Mouse (Mus musculus) E14TG2a.4 (cell line): ENCODE data around the gene Catsperz.

Experiments used
- H3K27me3 ChIP-seq: 2 replicates; pipeline ENCODE4 v1.6.1; 2014; ENCODE audit warnings: low read length, control low read depth; ENCODE audit not compliant: insufficient read depth
- H3K36me3 ChIP-seq: 2 replicates; pipeline ENCODE4 v1.6.1; 2014; ENCODE audit warnings: low read length, control low read depth; ENCODE audit not compliant: insufficient read depth
- H3K4me1 ChIP-seq: replicated peaks from 2 replicates; pipeline ENCODE4 v1.6.1; 2014; ENCODE audit warnings: low read depth, low read length, control low read depth
- H3K4me3 ChIP-seq: replicated peaks from 2 replicates; pipeline ENCODE4 v1.5.1; 2014; ENCODE audit warnings: mild to moderate bottlenecking, low read length
- H3K9me3 ChIP-seq: 2 replicates; pipeline ENCODE4 v1.6.1; 2014; ENCODE audit warnings: low read length, control low read depth
- CTCF ChIP-seq: conservative IDR thresholded peaks from 2 replicates; pipeline ENCODE4 v1.5.1; 2014; ENCODE audit warnings: low read length
- NANOG ChIP-seq: IDR thresholded peaks from 2 replicates; pipeline ENCODE4 v1.6.1; 2014; ENCODE audit warnings: borderline replicate concordance, low read length, mixed read lengths
- POU5F1 ChIP-seq: IDR thresholded peaks from 2 replicates; pipeline ENCODE4 v1.6.1; 2014; ENCODE audit warnings: low read length, borderline replicate concordance

Gene Catsperz

DNA sequence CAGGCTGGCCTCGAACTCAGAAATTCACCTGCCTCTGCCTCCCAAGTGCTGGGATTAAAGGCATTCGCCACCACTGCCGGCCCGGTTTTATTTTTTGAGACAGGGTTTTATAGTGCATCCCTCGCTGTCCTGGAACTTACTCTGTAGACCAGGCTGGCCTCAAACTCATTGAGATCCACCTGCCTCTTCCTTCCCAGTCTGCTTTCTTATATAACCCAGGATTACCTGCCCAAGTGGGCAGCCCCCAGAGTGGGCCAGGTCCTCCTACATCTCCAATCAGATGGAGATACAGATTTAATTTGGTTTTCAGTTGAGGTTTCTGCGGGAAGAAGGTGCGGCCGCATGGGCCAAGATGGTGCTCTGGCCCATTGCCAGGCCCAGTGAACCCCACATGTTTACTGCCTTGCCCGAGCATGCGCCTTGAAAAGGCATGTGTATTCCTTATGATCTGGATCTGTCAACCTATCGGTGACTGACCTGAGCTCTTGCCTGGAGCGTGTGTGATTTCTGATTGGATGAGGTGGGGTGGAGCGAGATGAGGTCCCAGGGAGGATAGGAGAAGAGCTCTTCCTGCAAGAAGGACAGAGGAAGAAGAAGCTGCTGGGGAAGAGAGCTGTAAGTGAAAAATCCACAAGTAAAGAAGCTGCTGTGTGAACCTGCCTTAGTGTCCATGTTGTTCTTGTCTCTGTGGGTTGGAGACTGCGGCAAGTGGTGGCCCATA, 31.3 kb downstream of the Catsperz start:
- H3K36me3 ChIP-seq, result no peaks in the 10 kb centered on the region
- H3K9me3 ChIP-seq, result peaks cover 41% of the 10 kb centered on the region
- TF ChIP-seq POU5F1, result no peak
- TF ChIP-seq NANOG, result no peak
- TF ChIP-seq CTCF, result no peak
- no peaks in the 10 kb centered on the region for H3K27me3 ChIP-seq
- peaks cover 8% of the 10 kb centered on the region for H3K4me1 ChIP-seq
- no peak overlapping the region for H3K4me3 ChIP-seq

DNA sequence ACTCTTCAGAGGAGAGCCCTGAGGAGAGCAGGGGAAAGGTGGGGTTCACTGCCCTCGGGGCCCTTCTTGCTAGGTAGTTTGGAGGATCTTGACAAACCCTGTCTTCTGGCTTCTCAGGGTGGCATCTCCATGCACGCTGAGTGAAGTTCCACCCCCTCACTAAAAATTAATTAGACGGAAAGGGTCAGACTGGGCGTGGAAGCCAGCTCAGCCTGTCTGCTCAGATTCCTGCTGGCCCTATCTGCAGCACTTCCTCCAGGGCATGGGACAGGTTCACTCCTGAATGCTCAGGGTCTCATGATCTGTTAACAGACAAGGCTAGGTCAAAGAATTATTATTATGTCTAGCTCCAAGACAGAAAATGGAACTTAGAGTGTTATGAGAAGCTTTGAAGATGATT, 32.7 kb downstream of the Catsperz start:
- TF ChIP-seq NANOG (no peak), POU5F1 (no peak), CTCF (no peak)
- H3K4me3 ChIP-seq, result no peak overlapping the region
- peaks cover 8% of the 10 kb centered on the region for H3K4me1 ChIP-seq
- peaks cover 27% of the 10 kb centered on the region for H3K9me3 ChIP-seq
- H3K36me3 ChIP-seq, result no peaks in the 10 kb centered on the region
- H3K27me3 ChIP-seq, result no peaks in the 10 kb centered on the region

DNA sequence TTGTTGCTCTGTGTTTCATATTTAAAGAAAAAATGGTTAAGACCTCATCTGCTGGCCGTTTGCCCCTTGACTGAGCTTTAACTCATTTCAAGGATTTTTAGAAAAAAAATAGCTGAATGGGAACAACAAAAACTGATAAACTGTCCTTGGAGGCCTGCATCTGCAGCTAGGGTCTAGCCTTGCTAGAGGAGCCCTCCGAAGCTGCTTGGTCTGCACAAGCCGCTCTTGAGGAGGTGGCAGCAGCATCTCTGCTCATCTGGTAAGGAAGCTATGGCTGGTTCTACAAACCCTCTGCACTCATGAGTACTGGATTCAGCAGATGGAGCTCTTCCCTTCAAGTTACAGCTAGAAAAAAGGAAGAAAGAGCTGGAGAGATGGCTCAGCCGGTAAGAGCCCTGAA, 47.2 kb downstream of the Catsperz start:
- Histone ChIP-seq H3K36me3 (no peaks in the 10 kb centered on the region), H3K9me3 (no peaks in the 10 kb centered on the region), H3K4me3 (no peak overlapping the region), H3K4me1 (peaks cover 10% of the 10 kb centered on the region; the same call in 1 of the 2 replicates), H3K27me3 (0 out of 2 replicates have a peak, but pooled peaks cover 2% of the 10 kb centered on the region)
- TF ChIP-seq POU5F1 (no peak), NANOG (no peak), CTCF (no peak)

DNA sequence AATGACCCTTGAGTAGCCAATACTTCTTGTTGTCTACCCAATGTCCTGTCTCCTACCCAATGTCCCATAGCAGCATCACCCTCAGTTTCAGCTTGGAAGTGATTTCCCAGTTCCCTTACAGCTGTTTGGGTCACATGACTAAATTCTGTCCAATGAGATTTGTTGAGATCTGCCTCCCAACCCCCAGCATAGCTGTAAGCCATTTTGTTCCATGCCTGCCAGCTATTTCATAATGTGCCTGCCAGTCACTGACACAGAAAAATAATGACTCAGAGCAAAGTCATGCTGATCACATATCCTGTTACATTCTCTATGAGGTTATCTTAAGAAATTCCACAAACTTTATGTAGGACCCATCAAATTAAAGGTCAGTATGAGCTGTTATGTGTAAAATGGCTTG, 48.4 kb downstream of the Catsperz start:
- Histone ChIP-seq H3K4me3 (no peak overlapping the region), H3K36me3 (no peaks in the 10 kb centered on the region), H3K4me1 (peaks cover 15% of the 10 kb centered on the region), H3K9me3 (no peaks in the 10 kb centered on the region), H3K27me3 (0 out of 2 replicates have a peak, but pooled peaks cover 2% of the 10 kb centered on the region)
- TF ChIP-seq CTCF (no peak), POU5F1 (no peak), NANOG (no peak)

DNA sequence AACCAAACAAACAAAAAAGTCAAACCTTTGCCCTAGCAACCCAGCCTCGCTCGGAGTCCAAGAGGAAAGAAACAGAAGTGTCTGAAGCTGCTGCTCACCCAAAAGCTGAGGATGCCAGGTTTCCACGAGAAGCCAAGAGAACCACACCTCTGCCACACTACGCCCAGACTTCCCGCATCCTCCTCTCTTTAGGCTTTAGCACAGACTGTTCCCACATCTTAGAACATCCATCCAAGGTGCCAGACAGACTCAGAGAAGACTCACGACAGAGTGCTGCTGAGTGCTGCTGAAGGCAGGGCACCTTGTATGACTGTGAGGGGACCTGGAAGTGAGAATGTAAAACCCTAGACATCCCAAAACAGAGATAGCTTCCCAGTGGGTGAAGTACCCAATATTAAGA, 49.3 kb downstream of the Catsperz start:
- TF ChIP-seq POU5F1, result no peak
- no peak for TF ChIP-seq NANOG
- TF ChIP-seq CTCF, result no peak
- H3K4me1 ChIP-seq, result peaks cover 23% of the 10 kb centered on the region
- 0 out of 2 replicates have a peak, but pooled peaks cover 2% of the 10 kb centered on the region for H3K27me3 ChIP-seq

DNA sequence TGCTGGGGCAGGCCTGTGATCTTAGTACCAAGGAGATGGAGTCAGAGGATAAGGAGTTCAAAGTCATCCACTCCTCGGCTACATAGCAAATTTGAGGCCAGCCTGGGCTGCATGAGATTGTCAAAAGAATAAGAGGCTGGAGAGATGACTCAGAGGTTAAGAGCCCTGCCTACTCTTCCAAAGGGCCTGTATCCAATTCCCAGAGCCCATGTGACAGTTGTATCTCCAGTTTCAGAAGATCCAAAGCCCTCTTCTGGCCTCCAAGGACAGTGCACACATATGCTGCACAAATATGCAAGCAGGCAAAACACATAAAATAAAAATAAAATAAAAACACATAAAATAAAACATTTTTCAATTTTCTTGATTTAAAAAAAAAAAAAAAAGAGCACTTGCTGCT, 50.9 kb downstream of the Catsperz start:
- no peaks in the 10 kb centered on the region for H3K36me3 ChIP-seq
- no peaks in the 10 kb centered on the region for H3K9me3 ChIP-seq
- H3K27me3 ChIP-seq, result 0 out of 2 replicates have a peak, but pooled peaks cover 2% of the 10 kb centered on the region
- H3K4me3 ChIP-seq, result no peak overlapping the region
- H3K4me1 ChIP-seq, result peaks cover 27% of the 10 kb centered on the region
- TF ChIP-seq CTCF, result no peak
- TF ChIP-seq NANOG, result no peak
- no peak for TF ChIP-seq POU5F1

More for the DNA sequence above, 49.3 kb downstream of the Catsperz start:
- Histone ChIP-seq H3K4me3 (no peak overlapping the region), H3K9me3 (no peaks in the 10 kb centered on the region), H3K36me3 (no peaks in the 10 kb centered on the region)

DNA sequence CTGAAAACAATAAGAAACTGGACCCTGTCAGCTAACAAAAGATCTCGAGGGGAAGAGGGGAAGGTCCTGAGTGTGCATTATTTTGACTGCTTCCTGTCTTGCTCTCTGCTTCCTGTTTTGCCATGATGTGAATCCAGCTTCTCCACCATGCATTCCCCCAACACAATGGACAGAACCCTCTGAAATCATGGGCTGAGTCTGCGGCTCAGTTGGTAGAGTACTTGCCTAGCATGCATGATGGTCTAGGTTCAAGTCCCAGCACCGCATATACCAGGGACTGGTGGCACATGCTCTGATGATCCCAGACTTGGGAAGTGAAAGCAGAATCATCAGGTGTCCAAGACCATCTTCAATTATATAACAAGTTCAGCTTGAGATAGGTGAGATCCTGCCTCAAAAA, 52.5 kb downstream of the Catsperz start:
- peaks cover 29% of the 10 kb centered on the region for H3K4me1 ChIP-seq
- no peaks in the 10 kb centered on the region for H3K27me3 ChIP-seq
- H3K36me3 ChIP-seq, result no peaks in the 10 kb centered on the region
- no peaks in the 10 kb centered on the region for H3K9me3 ChIP-seq
- no peak overlapping the region for H3K4me3 ChIP-seq
- TF ChIP-seq NANOG (no peak), CTCF (no peak), POU5F1 (no peak)
